10 mouse cellular contexts compared by ENCODE assay signal in genomic region chr8:57962286-57963110, GRCm38 (mm10).
A peak's percentile ranks its signal among the peaks of the same experiment; 100 is the strongest.
DNase-seq lines count a peak whose midpoint lies in the region; ATAC-seq lines count a peak whose summit lies in the region.
"Had no signal": no experiment of that assay in that cellular context is flagged by ENCODE, and none has a peak within 500 bp of the region (broad histone marks: within the 10 kb centered on the region; RNA-seq: fewer than 3 reads in every experiment).

No protein-coding gene starts in this region.

- no peaks in the 10 kb centered on the region for H3K27me3 ChIP-seq in heart, embryonic 15.5 days
- H3K27me3 ChIP-seq in midbrain, embryonic 11.5 days (ENCODE audit: control insufficient read depth, insufficient read depth, low read length), result no peaks in the 10 kb centered on the region
- no peaks in the 10 kb centered on the region for H3K27me3 ChIP-seq in midbrain, embryonic 13.5 days
- no peaks in the 10 kb centered on the region for H3K27me3 ChIP-seq in neural tube, embryonic 15.5 days (replicated peaks)
- H3K27me3 ChIP-seq: liver, embryonic 13.5 days had no signal

- intact Hi-C loops in heart, postnatal 14 days (cut with DNase I), result no loop called here

- H3K4me3 ChIP-seq in heart, embryonic 15.5 days, result no peak overlapping the region
- no peak overlapping the region for H3K4me3 ChIP-seq in midbrain, embryonic 11.5 days (ENCODE audit: low read depth, low read length)
- H3K4me3 ChIP-seq in midbrain, embryonic 13.5 days (replicated peaks), result no peak overlapping the region
- no peak overlapping the region for H3K4me3 ChIP-seq in neural tube, embryonic 15.5 days (replicated peaks)
- H3K4me3 ChIP-seq: liver, embryonic 13.5 days had no signal

- DNase-seq in heart, postnatal 14 days, result no peak
- DNase-seq in midbrain, embryonic 11.5 days (ENCODE audit: low spot score, missing footprints), result peak; percentile 83
- peak; percentile 96 for DNase-seq in cerebellum, postnatal 14 days
- no peak for DNase-seq in adrenal gland, postnatal 10 days
- no peak for DNase-seq in ovary, adult 18-20 months (ENCODE audit: low spot score)
- DNase-seq: adrenal gland, postnatal 36 days; liver, embryonic 13.5 days had no signal

- H3K36me3 ChIP-seq in heart, embryonic 15.5 days, result no peaks in the 10 kb centered on the region
- H3K36me3 ChIP-seq in midbrain, embryonic 11.5 days (ENCODE audit: control insufficient read depth, insufficient read depth, low read length), result no peaks in the 10 kb centered on the region
- H3K36me3 ChIP-seq in midbrain, embryonic 13.5 days, result no peaks in the 10 kb centered on the region
- H3K36me3 ChIP-seq in neural tube, embryonic 15.5 days, result no peaks in the 10 kb centered on the region
- H3K36me3 ChIP-seq: liver, embryonic 13.5 days had no signal

- H3K4me2 ChIP-seq in heart, embryonic 15.5 days, result no peak overlapping the region
- no peak overlapping the region for H3K4me2 ChIP-seq in midbrain, embryonic 11.5 days
- H3K4me2 ChIP-seq in midbrain, embryonic 13.5 days (replicated peaks), result no peak overlapping the region
- H3K4me2 ChIP-seq in neural tube, embryonic 15.5 days, result no peak overlapping the region
- H3K4me2 ChIP-seq: liver, embryonic 13.5 days had no signal

- H3K9me3 ChIP-seq in heart, embryonic 15.5 days (replicated peaks), result no peaks in the 10 kb centered on the region
- no peaks in the 10 kb centered on the region for H3K9me3 ChIP-seq in midbrain, embryonic 11.5 days (ENCODE audit: control insufficient read depth, low read length)
- H3K9me3 ChIP-seq in midbrain, embryonic 13.5 days, result no peaks in the 10 kb centered on the region
- H3K9me3 ChIP-seq in neural tube, embryonic 15.5 days (replicated peaks), result no peaks in the 10 kb centered on the region
- H3K9me3 ChIP-seq: liver, embryonic 13.5 days had no signal

- H3K27ac ChIP-seq in heart, embryonic 15.5 days, result no peak overlapping the region
- H3K27ac ChIP-seq in midbrain, embryonic 11.5 days (ENCODE audit: low read depth, low read length), result no peak overlapping the region
- H3K27ac ChIP-seq in midbrain, embryonic 13.5 days, result no peak overlapping the region
- peak overlapping the region; percentile 28; the same call in 1 of the 2 replicates for H3K27ac ChIP-seq in neural tube, embryonic 15.5 days (replicated peaks)
- H3K27ac ChIP-seq: liver, embryonic 13.5 days had no signal

- ATAC-seq in heart, embryonic 15.5 days (replicated peaks; ENCODE audit: insufficient number of reproducible peaks, insufficient read depth, low FRiP score, low read depth), result 0 out of 2 replicates have a peak, but pooled peaks have one; percentile 18
- ATAC-seq in midbrain, embryonic 11.5 days (ENCODE audit: low FRiP score), result no peak
- ATAC-seq in midbrain, embryonic 13.5 days, result no peak
- ATAC-seq in neural tube, embryonic 15.5 days (ENCODE audit: low FRiP score), result peak; percentile 78; the same call in 1 of the 2 replicates

- whole genome bisulfite sequencing in heart, embryonic 15.5 days, result 39% methylated on average over 12 of the region's 12 CpGs
- 34% methylated on average over 12 of the region's 12 CpGs for WGBS in midbrain, embryonic 11.5 days
- 38% methylated on average over 12 of the region's 12 CpGs for WGBS in midbrain, embryonic 13.5 days
- WGBS in neural tube, embryonic 15.5 days, result 41% methylated on average over 12 of the region's 12 CpGs

- H3K9ac ChIP-seq in heart, embryonic 15.5 days, result no peak overlapping the region
- no peak overlapping the region for H3K9ac ChIP-seq in midbrain, embryonic 11.5 days (ENCODE audit: low read length)
- H3K9ac ChIP-seq in midbrain, embryonic 13.5 days (replicated peaks), result no peak overlapping the region
- no peak overlapping the region for H3K9ac ChIP-seq in neural tube, embryonic 15.5 days (replicated peaks)
- H3K9ac ChIP-seq: liver, embryonic 13.5 days had no signal

- no peaks in the 10 kb centered on the region for H3K4me1 ChIP-seq in heart, embryonic 15.5 days (replicated peaks)
- no peaks in the 10 kb centered on the region for H3K4me1 ChIP-seq in midbrain, embryonic 11.5 days (ENCODE audit: control insufficient read depth, insufficient read depth, low read length)
- peaks cover 13% of the 10 kb centered on the region for H3K4me1 ChIP-seq in midbrain, embryonic 13.5 days (replicated peaks)
- peaks cover 15% of the 10 kb centered on the region for H3K4me1 ChIP-seq in neural tube, embryonic 15.5 days
- H3K4me1 ChIP-seq: liver, embryonic 13.5 days had no signal

Comparison
In these comparisons a context has a peak if more than half of its experiments do, and no peak if none do; other contexts are left out.
1. ATAC-seq: peak in heart, embryonic 15.5 days (single experiment) and neural tube, embryonic 15.5 days (single experiment); none in midbrain, embryonic 11.5 days (single experiment) and midbrain, embryonic 13.5 days (single experiment).
2. DNase-seq: peak in midbrain, embryonic 11.5 days (single experiment) and cerebellum, postnatal 14 days (2 of 2); none in heart, postnatal 14 days (0 of 2), adrenal gland, postnatal 10 days (single experiment) and ovary, adult 18-20 months (single experiment).